Mouse (Mus musculus): ENCODE measurements around the gene Klk1b16. TPM values are rescaled to one million over a fixed set of nuclear protein-coding genes. Genes with fewer than 3 reads are reported as not detected.
"Not testable (repeated sequence)": the region's sequence is repeated elsewhere in the genome, so short reads cannot be mapped to it uniquely, and the experiment has no call there.

Klk1b16 gene
- polyA plus RNA-seq (2015; fragmentation: Nextera tagmentation; extraction: Ambion mirVana): 0.33 TPM in 2 replicates

GRCm38 (mm10) chr7:44136467-44136866 lies at the start of gene Klk1b16:
Gene Klk1b16, plus strand, starts transcription at chr7:44136767.
- no peak for DNase-seq (ENCODE audit: low spot score)

GRCm38 (mm10) chr7:44096111-44096510 lies 40.5 kb upstream of the Klk1b16 start:
- DNase-seq (ENCODE audit: low spot score): no peak

GRCm38 (mm10) chr7:44102028-44102427 lies 34.5 kb upstream of the Klk1b16 start, which contains the start of gene Klk1b21:
Gene Klk1b21, plus strand, starts transcription at chr7:44102328.
- DNase-seq (ENCODE audit: low spot score): not testable (repeated sequence)

- DNase-seq (ENCODE audit: low spot score): no peak
These were observed 24.2 kb upstream of the Klk1b16 start, which contains the start of gene Klk1b22 for GRCm38 (mm10) chr7:44112373-44112772. Gene Klk1b22, plus strand, starts transcription at chr7:44112673.

GRCm38 (mm10) chr7:44123445-44123844 lies 13.1 kb upstream of the Klk1b16 start:
- DNase-seq (ENCODE audit: low spot score): no peak

- no peak for DNase-seq (ENCODE audit: low spot score)
These were observed 42.9 kb downstream of the Klk1b16 start for GRCm38 (mm10) chr7:44179299-44180045.

- DNase-seq (ENCODE audit: low spot score): not testable (repeated sequence)
These were observed 49.9 kb downstream of the Klk1b16 start for GRCm38 (mm10) chr7:44186516-44186915.

GRCm38 (mm10) chr7:44187936-44188335 lies 51.4 kb downstream of the Klk1b16 start, which contains the start of gene Klk1b24:
Gene Klk1b24, plus strand, starts transcription at chr7:44188236.
- not testable (repeated sequence) for DNase-seq (ENCODE audit: low spot score)

Other genes starting within 250 kb of the Klk1b16 start
- gene Klk15, start 203.0 kb upstream of the Klk1b16 start, polyA plus RNA-seq (2015; fragmentation: Nextera tagmentation; extraction: Ambion mirVana): not detected in 2 replicates
- 0.60 and 0.72 TPM in 2 replicates for gene Klk1b8, start 186.1 kb upstream of the Klk1b16 start, polyA plus RNA-seq (2015; fragmentation: Nextera tagmentation; extraction: Ambion mirVana)
- 0.38 and 0.42 TPM in 2 replicates for gene Klk1b1, start 170.0 kb upstream of the Klk1b16 start, polyA plus RNA-seq (2015; fragmentation: Nextera tagmentation; extraction: Ambion mirVana)
- 1.7 and 2.1 TPM in 2 replicates for gene Klk1b9, start 160.7 kb upstream of the Klk1b16 start, polyA plus RNA-seq (2015; fragmentation: Nextera tagmentation; extraction: Ambion mirVana)
- 1.0 and 1.1 TPM in 2 replicates for gene Klk1b11, start 140.9 kb upstream of the Klk1b16 start, polyA plus RNA-seq (2015; fragmentation: Nextera tagmentation; extraction: Ambion mirVana)
- gene Klk1b26, start 124.6 kb upstream of the Klk1b16 start, polyA plus RNA-seq (2015; fragmentation: Nextera tagmentation; extraction: Ambion mirVana): 0.68 and 0.87 TPM in 2 replicates
- 0.27 and 0.57 TPM in 2 replicates for gene Klk1b27, start 84.5 kb upstream of the Klk1b16 start, polyA plus RNA-seq (2015; fragmentation: Nextera tagmentation; extraction: Ambion mirVana)
- 0.53 TPM in 1 of 2 replicates, not detected in the other for gene Klk1b21, start 34.4 kb upstream of the Klk1b16 start, polyA plus RNA-seq (2015; fragmentation: Nextera tagmentation; extraction: Ambion mirVana)
- gene Klk1b22, start 24.1 kb upstream of the Klk1b16 start, polyA plus RNA-seq (2015; fragmentation: Nextera tagmentation; extraction: Ambion mirVana): 0.80 and 1.1 TPM in 2 replicates
- not detected in 2 replicates for gene Klk1b24, start 51.5 kb downstream of the Klk1b16 start, polyA plus RNA-seq (2015; fragmentation: Nextera tagmentation; extraction: Ambion mirVana)
- gene Klk1b3, start 61.4 kb downstream of the Klk1b16 start, polyA plus RNA-seq (2015; fragmentation: Nextera tagmentation; extraction: Ambion mirVana): 0.31 and 0.63 TPM in 2 replicates
- 0.33 and 0.50 TPM in 2 replicates for gene Klk1b4, start 70.7 kb downstream of the Klk1b16 start, polyA plus RNA-seq (2015; fragmentation: Nextera tagmentation; extraction: Ambion mirVana)
- 0.10 TPM in 1 of 2 replicates, not detected in the other for gene Klk1b5, start 79.2 kb downstream of the Klk1b16 start, polyA plus RNA-seq (2015; fragmentation: Nextera tagmentation; extraction: Ambion mirVana)
- 2.2 and 3.8 TPM in 2 replicates for gene Klk1, start 88.6 kb downstream of the Klk1b16 start, polyA plus RNA-seq (2015; fragmentation: Nextera tagmentation; extraction: Ambion mirVana)
- gene Gm36864, start 99.4 kb downstream of the Klk1b16 start, polyA plus RNA-seq (2015; fragmentation: Nextera tagmentation; extraction: Ambion mirVana): not detected in 2 replicates
- gene 1700028J19Rik, start 109.9 kb downstream of the Klk1b16 start, polyA plus RNA-seq (2015; fragmentation: Nextera tagmentation; extraction: Ambion mirVana): 0.81 and 1.3 TPM in 2 replicates
- gene 2410002F23Rik, start 110.0 kb downstream of the Klk1b16 start, polyA plus RNA-seq (2015; fragmentation: Nextera tagmentation; extraction: Ambion mirVana): 76.8 and 86.3 TPM in 2 replicates
- 0.14 TPM in 2 replicates for gene Acp4, start 120.6 kb downstream of the Klk1b16 start, polyA plus RNA-seq (2015; fragmentation: Nextera tagmentation; extraction: Ambion mirVana)
- gene Gm15517, start 124.7 kb downstream of the Klk1b16 start, polyA plus RNA-seq (2015; fragmentation: Nextera tagmentation; extraction: Ambion mirVana): not detected in 2 replicates
- gene Clec11a, start 170.1 kb downstream of the Klk1b16 start, polyA plus RNA-seq (2015; fragmentation: Nextera tagmentation; extraction: Ambion mirVana): 3.7 and 4.0 TPM in 2 replicates
- 0.14 and 0.29 TPM in 2 replicates for gene Shank1, start 173.5 kb downstream of the Klk1b16 start, polyA plus RNA-seq (2015; fragmentation: Nextera tagmentation; extraction: Ambion mirVana)
- 0.26 and 0.38 TPM in 2 replicates for gene Syt3, start 247.3 kb downstream of the Klk1b16 start, polyA plus RNA-seq (2015; fragmentation: Nextera tagmentation; extraction: Ambion mirVana)
- gene 1700008O03Rik, start 249.1 kb downstream of the Klk1b16 start, polyA plus RNA-seq (2015; fragmentation: Nextera tagmentation; extraction: Ambion mirVana): 0.59 and 0.90 TPM in 2 replicates

Measured in thymus, postnatal 0 days (tissue).